Mouse (Mus musculus) lung, embryonic 14.5 days (tissue): ENCODE results near the gene Herc2. TPM values are rescaled to one million over a fixed set of nuclear protein-coding genes. Genes with fewer than 3 reads are reported as not detected.

Experiments
- ATAC-seq: fragments of 200-750 bp; cut with Nextera tagmentation; 2 replicates; pipeline ENCODE4 v1.8.0; 2017; ENCODE audit warnings: mild to moderate bottlenecking, moderate TSS enrichment, moderate library complexity; ENCODE audit not compliant: insufficient read depth
- DNase-seq: peaks from one replicate; pipeline ENCODE4 v3.0.0-alpha.2; 2015
- H3K27ac ChIP-seq: fragments of 300-500 bp; sonication (generic); 2 replicates; pipeline ENCODE4 v1.5.1; 2014; ENCODE audit warnings: low read depth, mild to moderate bottlenecking, moderate library complexity
- H3K27me3 ChIP-seq: fragments of 300-500 bp; sonication (generic); 2 replicates; pipeline ENCODE4 v1.6.1; 2014; ENCODE audit warnings: low read length, control low read depth; ENCODE audit not compliant: insufficient read depth
- H3K36me3 ChIP-seq: fragments of 300-500 bp; sonication (generic); 2 replicates; pipeline ENCODE4 v1.6.1; 2014; ENCODE audit warnings: control low read depth; ENCODE audit not compliant: insufficient read depth
- H3K4me1 ChIP-seq: fragments of 300-500 bp; sonication (generic); 2 replicates; pipeline ENCODE4 v1.6.1; 2014; ENCODE audit warnings: antibody characterized with exemption, control low read depth; ENCODE audit not compliant: insufficient read depth
- H3K4me2 ChIP-seq: fragments of 300-500 bp; sonication (generic); 2 replicates; pipeline ENCODE4 v1.6.1; 2014; ENCODE audit warnings: mild to moderate bottlenecking
- H3K4me3 ChIP-seq: fragments of 300-500 bp; sonication (generic); 2 replicates; pipeline ENCODE4 v1.5.1; 2014; ENCODE audit warnings: low read depth, low read length
- H3K9ac ChIP-seq: fragments of 300-500 bp; sonication (generic); 2 replicates; pipeline ENCODE4 v1.6.1; 2014
- H3K9me3 ChIP-seq: fragments of 300-500 bp; sonication (generic); 2 replicates; pipeline ENCODE4 v1.6.1; 2016; ENCODE audit warnings: low read depth, low read length, control low read depth
- CTCF ChIP-seq: IDR thresholded peaks from 2 replicates; pipeline ENCODE4 v1.5.1; 2016; ENCODE audit warnings: antibody characterized with exemption, low read depth
- WGBS: fragments of 180-500 bp; shearing (Covaris S2); extraction: QIAGEN DNeasy Blood & Tissue Kit; methylation state at CpG from one replicate; pipeline ENCODE4 v1.1.7; 2014; 5-methylcytosine and 5-hydroxymethylcytosine counted together
- polyA plus RNA-seq: library from polyadenylated mRNA; unstranded; fragments of >200 nt; fragmentation: Nextera tagmentation; extraction: Ambion mirVana; gene quantifications from 2 replicates; pipeline ENCODE4 v1.2.1, GENCODE M21; 2014

Gene Herc2
- polyA plus RNA-seq, 1 experiment from 2014 or later, result 29.5 TPM

DNA sequence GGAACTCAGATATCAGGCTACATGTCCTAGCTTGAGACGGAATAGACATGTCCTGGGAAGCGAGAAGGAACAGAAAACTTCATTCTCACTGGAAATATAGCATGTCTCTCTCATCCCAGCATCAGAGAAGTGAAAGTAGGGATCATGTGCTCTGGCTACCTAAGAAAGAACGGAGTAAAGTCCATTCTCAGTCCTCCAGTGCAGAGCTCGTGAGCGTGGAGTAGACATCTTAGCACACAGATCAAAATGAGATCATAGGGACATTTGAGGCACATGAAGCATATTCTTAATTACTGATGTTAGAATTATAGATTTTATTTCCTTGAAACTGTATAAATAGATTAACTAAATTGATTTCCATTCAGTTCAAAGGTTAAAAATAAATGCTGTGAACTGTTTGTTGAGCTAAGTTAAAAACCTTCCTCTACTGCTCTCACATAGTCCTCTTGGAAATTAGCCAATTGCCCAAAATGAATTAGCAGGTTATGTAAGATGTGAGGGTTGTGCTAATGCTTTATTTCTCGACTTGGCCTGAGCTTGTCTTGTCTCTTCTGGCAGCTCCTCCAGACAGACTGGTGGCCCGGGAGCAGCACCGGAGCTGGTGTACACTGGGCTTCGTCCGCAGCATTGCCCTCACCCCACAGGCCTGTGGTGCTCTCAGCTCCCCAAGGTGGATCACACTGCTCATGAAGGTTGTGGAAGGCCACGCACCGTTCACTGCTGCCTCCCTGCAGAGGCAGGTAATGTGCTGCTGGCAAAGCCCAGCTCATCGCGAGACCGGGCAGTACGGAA, 102.1 kb downstream of the Herc2 start:
- no peak for TF ChIP-seq CTCF
- Histone ChIP-seq H3K4me3 (no peak overlapping the region), H3K9me3 (no peaks in the 10 kb centered on the region), H3K4me1 (no peaks in the 10 kb centered on the region), H3K27me3 (no peaks in the 10 kb centered on the region), H3K27ac (no peak overlapping the region), H3K36me3 (peaks cover 77% of the 10 kb centered on the region), H3K4me2 (no peak overlapping the region), H3K9ac (no peak overlapping the region)
- 89% methylated on average over 16 of the region's 16 CpGs for WGBS
- ATAC-seq (no peak), DNase-seq (no peak)

DNA sequence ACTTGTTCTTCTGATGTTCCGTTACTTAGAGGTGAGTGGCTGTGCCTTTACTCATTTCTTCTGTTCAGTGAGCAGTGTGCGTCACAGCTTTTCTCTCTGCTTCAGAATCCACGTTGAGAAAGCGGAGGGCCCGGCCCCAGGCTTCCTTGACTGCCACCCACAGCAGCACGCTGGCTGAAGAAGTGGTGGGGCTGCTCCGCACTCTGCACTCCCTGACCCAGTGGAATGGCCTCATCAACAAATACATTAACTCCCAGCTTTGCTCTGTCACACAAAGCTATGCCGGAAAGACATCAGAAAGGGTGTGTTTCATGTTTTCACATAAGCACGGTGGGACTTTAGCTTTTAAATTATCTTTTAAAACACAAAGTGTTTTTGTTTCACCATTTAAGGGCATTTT, 103.2 kb downstream of the Herc2 start:
- Histone ChIP-seq H3K4me1 (no peaks in the 10 kb centered on the region), H3K27ac (no peak overlapping the region), H3K36me3 (peaks cover 78% of the 10 kb centered on the region), H3K9me3 (no peaks in the 10 kb centered on the region), H3K4me2 (no peak overlapping the region), H3K27me3 (no peaks in the 10 kb centered on the region), H3K4me3 (no peak overlapping the region), H3K9ac (no peak overlapping the region)
- DNase-seq (no peak), ATAC-seq (no peak)
- 82% methylated on average over 9 of the region's 9 CpGs for WGBS
- TF ChIP-seq CTCF, result no peak

DNA sequence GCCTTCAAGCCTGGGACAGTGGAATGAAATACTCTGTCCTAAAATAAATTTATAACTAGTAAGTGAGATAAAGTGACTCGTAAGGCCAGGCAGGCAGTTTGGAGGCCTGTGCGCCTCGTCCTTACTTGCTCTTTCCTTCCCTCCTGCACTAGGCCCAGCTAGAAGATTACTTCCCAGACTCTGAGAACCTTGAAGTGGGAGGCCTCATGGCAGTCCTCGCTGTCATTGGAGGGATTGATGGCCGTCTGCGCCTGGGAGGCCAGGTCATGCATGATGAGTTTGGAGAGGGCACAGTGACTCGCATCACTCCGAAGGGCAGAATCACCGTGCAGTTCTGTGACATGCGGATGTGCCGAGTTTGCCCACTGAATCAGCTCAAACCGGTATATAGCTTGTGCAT, 103.6 kb downstream of the Herc2 start:
- WGBS, result 83% methylated on average over 12 of the region's 12 CpGs
- H3K4me3 ChIP-seq, result no peak overlapping the region

DNA sequence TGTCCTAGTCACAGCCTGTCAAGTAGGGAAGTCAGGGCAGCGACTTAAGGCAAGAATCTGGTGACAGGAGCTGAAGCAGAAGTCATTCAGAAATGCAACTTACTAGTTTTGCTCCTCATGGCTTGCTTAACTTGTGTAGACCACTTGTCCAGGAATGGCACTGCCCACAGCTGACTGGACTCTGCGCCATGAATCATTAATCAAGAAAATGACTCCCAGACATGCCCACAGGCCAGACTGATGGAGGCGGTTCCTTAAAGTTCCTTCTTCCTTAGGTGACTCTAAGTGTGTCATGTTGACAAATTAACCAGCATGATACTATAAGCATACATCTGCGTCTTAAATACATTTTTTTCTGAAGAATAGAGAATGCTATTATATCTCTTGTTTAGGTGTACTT, 113.3 kb downstream of the Herc2 start:
- Histone ChIP-seq H3K4me3 (no peak overlapping the region), H3K27ac (no peak overlapping the region), H3K9ac (no peak overlapping the region), H3K4me1 (no peaks in the 10 kb centered on the region), H3K9me3 (no peaks in the 10 kb centered on the region), H3K36me3 (peaks cover 36% of the 10 kb centered on the region), H3K4me2 (no peak overlapping the region), H3K27me3 (no peaks in the 10 kb centered on the region)
- ATAC-seq (no peak), DNase-seq (no peak)
- WGBS, result 91% methylated on average over 4 of the region's 4 CpGs
- no peak for TF ChIP-seq CTCF

More for the DNA sequence above, 103.6 kb downstream of the Herc2 start:
- ATAC-seq (no peak), DNase-seq (no peak)
- TF ChIP-seq CTCF, result no peak
- Histone ChIP-seq H3K9me3 (no peaks in the 10 kb centered on the region), H3K4me2 (no peak overlapping the region), H3K9ac (no peak overlapping the region), H3K27me3 (no peaks in the 10 kb centered on the region), H3K4me1 (no peaks in the 10 kb centered on the region), H3K36me3 (peaks cover 79% of the 10 kb centered on the region), H3K27ac (no peak overlapping the region)

DNA sequence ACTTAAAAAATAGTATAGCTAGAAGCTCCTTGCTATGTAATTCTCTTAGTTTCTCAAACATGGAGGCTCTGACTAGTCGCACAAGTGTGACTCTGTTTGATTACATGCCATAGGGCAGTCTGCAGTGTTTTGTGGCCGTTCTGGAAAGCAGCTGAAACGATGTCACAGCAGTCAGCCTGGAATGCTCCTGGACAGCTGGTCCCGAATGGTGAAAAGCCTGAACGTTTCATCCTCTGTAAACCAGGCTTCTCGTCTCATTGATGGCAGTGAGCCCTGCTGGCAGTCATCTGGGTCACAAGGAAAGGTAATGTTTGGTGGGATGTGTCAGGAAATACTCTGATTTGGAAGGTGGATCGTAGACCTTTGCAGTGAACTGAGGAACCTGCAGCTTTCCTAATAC, 118.7 kb downstream of the Herc2 start:
- H3K4me3 ChIP-seq, result no peak overlapping the region
- 66% methylated on average over 7 of the region's 7 CpGs for WGBS
- ATAC-seq (no peak), DNase-seq (no peak)
- no peaks in the 10 kb centered on the region for H3K4me1 ChIP-seq
- H3K36me3 ChIP-seq, result peaks cover 37% of the 10 kb centered on the region
- H3K4me2 ChIP-seq, result no peak overlapping the region
- H3K27ac ChIP-seq, result no peak overlapping the region
- no peaks in the 10 kb centered on the region for H3K27me3 ChIP-seq
- no peaks in the 10 kb centered on the region for H3K9me3 ChIP-seq
- TF ChIP-seq CTCF, result no peak
- no peak overlapping the region for H3K9ac ChIP-seq

DNA sequence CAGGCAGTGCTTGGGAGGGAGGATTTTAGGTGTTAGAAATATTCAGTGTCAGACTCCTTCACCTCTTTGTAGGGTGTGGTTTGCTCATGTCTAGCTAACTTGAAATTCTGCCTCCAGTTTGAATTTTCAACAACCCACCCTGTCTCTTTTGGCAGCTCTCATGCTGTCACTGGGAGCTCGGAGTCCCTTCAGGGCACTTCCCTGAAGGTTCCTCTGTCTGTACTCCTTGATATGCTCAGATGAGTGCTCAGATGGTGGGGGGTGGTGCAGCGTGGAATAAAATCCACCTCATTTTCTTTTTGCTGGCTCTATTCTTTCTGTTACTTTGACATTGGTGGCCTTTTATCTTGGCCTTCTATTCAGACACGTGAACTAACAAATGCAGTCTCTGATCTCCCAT, 127.4 kb downstream of the Herc2 start:
- no peak for TF ChIP-seq CTCF
- no peak overlapping the region for H3K9ac ChIP-seq
- no peaks in the 10 kb centered on the region for H3K4me1 ChIP-seq
- no peaks in the 10 kb centered on the region for H3K9me3 ChIP-seq
- no peak overlapping the region for H3K27ac ChIP-seq
- no peak overlapping the region for H3K4me2 ChIP-seq
- peaks cover 30% of the 10 kb centered on the region for H3K36me3 ChIP-seq
- no peak for DNase-seq
- H3K27me3 ChIP-seq, result no peaks in the 10 kb centered on the region
- no peak for ATAC-seq
- WGBS, result 75% methylated on average over 3 of the region's 3 CpGs
- H3K4me3 ChIP-seq, result no peak overlapping the region

DNA sequence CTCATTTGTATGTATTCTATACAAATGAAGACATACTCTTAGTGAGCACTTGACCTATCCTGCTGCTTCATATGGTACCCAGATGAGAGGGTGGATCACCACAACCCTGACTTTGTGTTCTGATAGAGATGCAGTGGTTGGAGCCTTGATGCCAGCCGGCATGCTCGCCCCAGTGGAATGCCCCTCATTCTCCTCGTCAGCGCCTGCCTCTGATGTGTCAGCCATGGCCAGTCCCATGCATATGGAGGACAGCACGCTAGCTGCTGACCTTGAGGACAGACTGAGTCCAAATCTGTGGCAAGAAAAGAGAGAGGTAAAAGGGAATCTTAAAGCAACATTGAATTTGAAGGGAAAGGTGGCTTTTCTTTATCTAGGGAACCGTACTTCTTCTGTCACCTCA, 141.0 kb downstream of the Herc2 start:
- H3K9ac ChIP-seq, result no peak overlapping the region
- no peak overlapping the region for H3K4me2 ChIP-seq
- no peaks in the 10 kb centered on the region for H3K27me3 ChIP-seq
- TF ChIP-seq CTCF, result no peak
- H3K36me3 ChIP-seq, result peaks cover 54% of the 10 kb centered on the region
- H3K4me3 ChIP-seq, result no peak overlapping the region
- no peaks in the 10 kb centered on the region for H3K4me1 ChIP-seq
- no peak for ATAC-seq
- no peak for DNase-seq
- no peak overlapping the region for H3K27ac ChIP-seq
- WGBS, result 91% methylated on average over 6 of the region's 6 CpGs
- no peaks in the 10 kb centered on the region for H3K9me3 ChIP-seq

DNA sequence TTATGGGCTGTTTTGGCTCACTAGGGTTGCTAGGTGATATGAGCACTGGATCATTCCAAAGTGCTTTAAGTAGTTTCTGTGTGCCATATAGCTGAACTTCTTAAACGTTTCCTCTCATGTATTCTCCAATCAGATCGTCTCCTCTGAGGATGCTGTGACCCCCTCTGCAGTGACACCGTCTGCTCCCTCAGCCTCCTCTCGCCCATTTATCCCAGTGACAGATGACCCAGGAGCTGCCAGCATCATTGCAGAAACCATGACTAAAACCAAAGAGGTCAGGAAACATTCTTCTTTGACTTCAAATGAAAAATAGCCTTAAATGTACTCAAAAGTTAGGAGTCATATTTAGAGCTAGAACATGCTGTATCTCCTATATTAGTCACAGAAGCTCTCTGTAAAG, 141.7 kb downstream of the Herc2 start:
- Histone ChIP-seq H3K4me2 (no peak overlapping the region), H3K4me3 (no peak overlapping the region), H3K4me1 (no peaks in the 10 kb centered on the region), H3K9me3 (no peaks in the 10 kb centered on the region), H3K27ac (no peak overlapping the region), H3K27me3 (no peaks in the 10 kb centered on the region), H3K36me3 (peaks cover 55% of the 10 kb centered on the region), H3K9ac (no peak overlapping the region)
- DNase-seq (no peak), ATAC-seq (no peak)
- WGBS, result 61% methylated on average over 4 of the region's 4 CpGs
- TF ChIP-seq CTCF, result no peak
